Mouse (Mus musculus): ENCODE data around the gene P4htm. TPM values are rescaled to one million over a fixed set of nuclear protein-coding genes. Genes with fewer than 3 reads are reported as not detected.

Gene P4htm
- total and polyA plus RNA-seq, 2 experiments from 2014 or later = 48.7 to 65.8 TPM

DNA sequence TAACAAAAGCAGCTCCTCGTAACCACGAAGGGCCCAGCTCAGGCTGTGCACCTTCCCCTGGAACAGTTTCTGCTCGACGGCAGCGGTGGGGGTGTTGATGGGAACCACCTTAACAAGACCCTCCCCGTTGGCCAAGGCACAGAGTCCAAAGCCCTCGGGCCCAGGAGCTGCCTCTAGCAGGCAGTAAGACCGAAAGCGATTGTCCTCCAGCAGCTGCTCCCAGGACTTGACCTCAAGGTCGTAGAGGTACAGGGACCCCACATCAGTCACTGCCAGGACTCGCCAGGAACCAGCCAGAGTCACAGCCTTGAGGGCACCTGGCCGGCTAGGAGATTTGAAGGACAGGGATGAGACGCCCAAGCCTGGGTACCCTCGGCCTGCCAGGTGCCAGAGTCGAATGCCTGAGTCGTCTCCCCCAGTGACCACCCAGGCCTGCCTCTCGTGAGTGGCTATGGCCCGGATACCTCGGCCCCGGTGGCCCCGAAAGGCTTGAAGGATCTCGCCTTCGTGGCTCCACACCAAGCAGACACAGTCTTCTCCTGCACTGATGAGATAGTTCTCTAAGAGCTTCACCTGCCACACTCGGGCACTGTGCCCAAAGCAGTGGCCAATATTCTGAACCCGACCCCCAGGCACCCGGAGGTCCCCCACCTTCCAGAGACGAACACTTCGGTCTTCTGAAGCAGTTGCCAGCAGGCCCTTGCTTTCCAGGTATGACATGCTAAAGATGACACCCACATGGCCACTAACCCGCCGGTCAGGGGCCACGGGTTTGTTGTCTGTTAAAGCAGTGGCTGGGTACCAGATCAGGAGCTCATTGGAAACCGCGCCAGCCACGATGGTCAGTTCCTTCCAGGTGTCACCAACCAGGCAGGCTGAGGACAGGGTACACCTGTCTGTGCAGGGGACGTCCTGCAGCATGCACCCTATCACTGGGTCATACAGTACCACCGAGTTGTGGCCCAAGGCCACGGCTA, 21.9 kb downstream of the P4htm start:
- no peaks in the 10 kb centered on the region for H3K9me3 ChIP-seq (ENCODE audit: low read length)
- TF ChIP-seq CTCF (IDR thresholded peaks at IDR 0.05) = no peak
- ATAC-seq (ENCODE audit: low FRiP score) (no peak), DNase-seq (ENCODE audit: low spot score) (no peak)
- no peak overlapping the region for H3K27ac ChIP-seq (ENCODE audit: low read depth, low read length)
- H3K4me1 ChIP-seq (ENCODE audit: insufficient read depth, low read length) = peaks cover 27% of the 10 kb centered on the region; the same call in 1 of the 2 replicates
- H3K4me3 ChIP-seq (ENCODE audit: low read depth, low read length) = peak overlapping the region; percentile 70; the same call in 1 of the 2 replicates
- H3K36me3 ChIP-seq (ENCODE audit: insufficient read depth, low read length) = peaks cover 46% of the 10 kb centered on the region
- no peak overlapping the region for H3K9ac ChIP-seq (replicated peaks; ENCODE audit: low read length, poor library complexity, severe bottlenecking)
- 88% methylated on average over 37 of the region's 37 CpGs for WGBS
- peak overlapping the region; percentile 86 for H3K4me2 ChIP-seq (ENCODE audit: low read depth, low read length, poor library complexity, severe bottlenecking)
- H3K27me3 ChIP-seq (ENCODE audit: insufficient read depth, low read length) = no peaks in the 10 kb centered on the region

DNA sequence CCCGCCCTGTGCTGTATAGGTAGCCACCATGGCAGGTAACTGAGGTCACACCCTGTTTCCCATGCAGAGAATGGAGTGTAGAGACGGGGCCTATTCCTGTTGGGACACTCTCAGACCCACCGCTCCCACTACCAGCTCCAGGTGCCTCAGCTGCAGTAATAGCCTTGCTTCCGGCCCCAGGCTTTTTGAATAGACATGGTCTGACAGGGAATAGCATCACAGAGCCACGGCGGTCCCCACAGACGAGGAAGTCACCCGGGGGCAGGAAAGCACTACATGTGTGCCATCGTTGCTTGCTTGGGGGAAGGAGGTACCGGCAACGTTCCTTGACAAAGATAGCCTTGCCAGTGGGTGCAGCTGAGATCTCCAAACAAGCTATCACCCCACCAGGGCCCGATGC, 22.5 kb downstream of the P4htm start:
- Histone ChIP-seq H3K4me2 (ENCODE audit: low read depth, low read length, poor library complexity, severe bottlenecking) (peak overlapping the region; percentile 15; the same call in 1 of the 2 replicates), H3K4me3 (ENCODE audit: low read depth, low read length) (no peak overlapping the region), H3K27ac (ENCODE audit: low read depth, low read length) (no peak overlapping the region), H3K4me1 (ENCODE audit: insufficient read depth, low read length) (peaks cover 32% of the 10 kb centered on the region; the same call in 1 of the 2 replicates), H3K9me3 (ENCODE audit: low read length) (no peaks in the 10 kb centered on the region), H3K9ac (replicated peaks; ENCODE audit: low read length, poor library complexity, severe bottlenecking) (no peak overlapping the region), H3K36me3 (ENCODE audit: insufficient read depth, low read length) (peaks cover 46% of the 10 kb centered on the region), H3K27me3 (ENCODE audit: insufficient read depth, low read length) (no peaks in the 10 kb centered on the region)
- WGBS = 84% methylated on average over 12 of the region's 12 CpGs
- TF ChIP-seq CTCF (IDR thresholded peaks at IDR 0.05) = no peak
- DNase-seq (ENCODE audit: low spot score) (no peak), ATAC-seq (ENCODE audit: low FRiP score) (no peak)

GRCm38 (mm10) chr9:108573774-108574690, 23.4 kb downstream of the P4htm start:
- Histone ChIP-seq H3K4me2 (ENCODE audit: low read depth, low read length, poor library complexity, severe bottlenecking) (peak overlapping the region; percentile 9; the same call in 1 of the 2 replicates), H3K9me3 (ENCODE audit: low read length) (no peaks in the 10 kb centered on the region), H3K27me3 (ENCODE audit: insufficient read depth, low read length) (no peaks in the 10 kb centered on the region), H3K36me3 (ENCODE audit: insufficient read depth, low read length) (peaks cover 46% of the 10 kb centered on the region), H3K4me3 (ENCODE audit: low read depth, low read length) (no peak overlapping the region), H3K9ac (replicated peaks; ENCODE audit: low read length, poor library complexity, severe bottlenecking) (peak overlapping the region; percentile 33; the same call in 1 of the 2 replicates), H3K4me1 (ENCODE audit: insufficient read depth, low read length) (peaks cover 28% of the 10 kb centered on the region; the same call in 1 of the 2 replicates), H3K27ac (ENCODE audit: low read depth, low read length) (peak overlapping the region; percentile 57)
- DNase-seq (ENCODE audit: low spot score) (peak; percentile 74), ATAC-seq (ENCODE audit: low FRiP score) (peak; percentile 24; the same call in 1 of the 2 replicates)
- TF ChIP-seq CTCF (IDR thresholded peaks at IDR 0.05) = peak; percentile 80
- WGBS = 50% methylated on average over 26 of the region's 26 CpGs

DNA sequence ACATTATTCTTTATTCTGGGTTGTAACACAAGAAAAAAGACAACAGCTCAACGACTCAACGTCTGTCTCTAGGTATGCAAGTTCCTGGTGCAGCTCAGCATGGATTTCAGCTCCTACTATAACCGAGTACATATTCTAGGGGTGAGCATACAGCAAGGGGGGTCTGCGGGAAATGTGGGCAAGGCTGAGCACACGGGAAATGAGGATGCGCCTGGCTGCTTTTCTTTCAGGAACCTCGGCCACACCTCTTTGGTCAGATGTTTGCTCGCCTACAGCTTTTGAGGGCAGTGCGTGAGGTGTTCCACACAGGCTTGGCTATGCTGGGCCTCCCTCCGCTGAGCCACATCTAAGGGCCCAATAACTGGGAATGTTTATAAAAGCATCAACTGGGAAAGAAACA, 25.1 kb downstream of the P4htm start:
- Histone ChIP-seq H3K36me3 (ENCODE audit: insufficient read depth, low read length) (peaks cover 46% of the 10 kb centered on the region), H3K9ac (replicated peaks; ENCODE audit: low read length, poor library complexity, severe bottlenecking) (no peak overlapping the region), H3K9me3 (ENCODE audit: low read length) (no peaks in the 10 kb centered on the region), H3K4me2 (ENCODE audit: low read depth, low read length, poor library complexity, severe bottlenecking) (no peak overlapping the region), H3K27ac (ENCODE audit: low read depth, low read length) (no peak overlapping the region), H3K27me3 (ENCODE audit: insufficient read depth, low read length) (no peaks in the 10 kb centered on the region), H3K4me1 (ENCODE audit: insufficient read depth, low read length) (peaks cover 29% of the 10 kb centered on the region), H3K4me3 (ENCODE audit: low read depth, low read length) (no peak overlapping the region)
- ATAC-seq (ENCODE audit: low FRiP score) = no peak
- 83% methylated on average over 10 of the region's 10 CpGs for WGBS
- TF ChIP-seq CTCF (IDR thresholded peaks at IDR 0.05) = no peak
- DNase-seq (ENCODE audit: low spot score) = no peak

- Histone ChIP-seq H3K27ac (ENCODE audit: low read depth, low read length) (no peak overlapping the region), H3K36me3 (ENCODE audit: insufficient read depth, low read length) (peaks cover 46% of the 10 kb centered on the region), H3K9me3 (ENCODE audit: low read length) (no peaks in the 10 kb centered on the region), H3K9ac (replicated peaks; ENCODE audit: low read length, poor library complexity, severe bottlenecking) (no peak overlapping the region), H3K4me1 (ENCODE audit: insufficient read depth, low read length) (peaks cover 22% of the 10 kb centered on the region), H3K4me2 (ENCODE audit: low read depth, low read length, poor library complexity, severe bottlenecking) (no peak overlapping the region), H3K4me3 (ENCODE audit: low read depth, low read length) (no peak overlapping the region), H3K27me3 (ENCODE audit: insufficient read depth, low read length) (no peaks in the 10 kb centered on the region)
- ATAC-seq (ENCODE audit: low FRiP score) = no peak
- no peak for TF ChIP-seq CTCF (IDR thresholded peaks at IDR 0.05)
- DNase-seq (ENCODE audit: low spot score) = no peak
- whole genome bisulfite sequencing = 95% methylated on average over 16 of the region's 16 CpGs
These were observed 26.0 kb downstream of the P4htm start for GRCm38 (mm10) chr9:108571401-108571973.

Measured in midbrain, postnatal 0 days (tissue).